Mouse (Mus musculus) heart, postnatal 0 days (tissue): ENCODE measurements at regions not wholly inside any gene's neighbourhood (a gene's known extent, or its start where the extent isn't known, plus 50 kb on each side); places are given as distances from the start of the nearest gene placed in this dataset.

Source experiments
- ATAC-seq: fragments of 200-750 bp; cut with Nextera tagmentation; 2 replicates; pipeline ENCODE4 v1.8.0; 2017; ENCODE audit warnings: low read depth, moderate number of reproducible peaks, moderate library complexity; ENCODE audit not compliant: insufficient read depth
- DNase-seq: peaks from one replicate; pipeline ENCODE4 v3.0.0-alpha.2; 2016; ENCODE audit warnings: low spot score
- H3K27ac ChIP-seq: fragments of 300-500 bp; sonication (generic); 2 replicates; pipeline ENCODE4 v1.5.1; 2014; ENCODE audit warnings: low read depth, mild to moderate bottlenecking
- H3K27me3 ChIP-seq: fragments of 300-500 bp; sonication (generic); 2 replicates; pipeline ENCODE4 v1.6.1; 2014; ENCODE audit warnings: low read length, mixed read lengths; ENCODE audit not compliant: control insufficient read depth, insufficient read depth
- H3K36me3 ChIP-seq: fragments of 300-500 bp; sonication (generic); replicated peaks from 2 replicates; pipeline ENCODE4 v1.6.1; 2014; ENCODE audit warnings: low read length, mixed read lengths; ENCODE audit not compliant: control insufficient read depth, insufficient read depth
- H3K4me1 ChIP-seq: fragments of 300-500 bp; sonication (generic); 2 replicates; pipeline ENCODE4 v1.6.1; 2014; ENCODE audit warnings: antibody characterized with exemption; ENCODE audit not compliant: control insufficient read depth, insufficient read depth
- H3K4me2 ChIP-seq: fragments of 300-500 bp; sonication (generic); 2 replicates; pipeline ENCODE4 v1.6.1; 2014; ENCODE audit warnings: low read depth, mild to moderate bottlenecking, low read length, moderate library complexity
- H3K4me3 ChIP-seq: fragments of 300-500 bp; sonication (generic); 2 replicates; pipeline ENCODE4 v1.5.1; 2014; ENCODE audit warnings: low read depth, low read length
- H3K9ac ChIP-seq: fragments of 300-500 bp; sonication (generic); replicated peaks from 2 replicates; pipeline ENCODE4 v1.6.1; 2014; ENCODE audit warnings: low read depth, low read length, mixed read lengths
- H3K9me3 ChIP-seq: fragments of 300-500 bp; sonication (generic); replicated peaks from 2 replicates; pipeline ENCODE4 v1.6.1; 2016; ENCODE audit warnings: low read length; ENCODE audit not compliant: control insufficient read depth
- CTCF ChIP-seq: IDR thresholded peaks from 2 replicates; pipeline ENCODE4 v1.5.1; 2016; ENCODE audit warnings: antibody characterized with exemption, control low read depth, low read depth
- EP300 ChIP-seq: IDR thresholded peaks from 2 replicates; pipeline ENCODE4 v1.6.1; 2016; ENCODE audit warnings: antibody characterized with exemption, low read depth
- WGBS: fragments of 180-500 bp; shearing (Covaris S2); extraction: QIAGEN DNeasy Blood & Tissue Kit; methylation state at CpG from one replicate; pipeline ENCODE4 v1.1.7; 2014; 5-methylcytosine and 5-hydroxymethylcytosine counted together

- ATAC-seq (no peak), DNase-seq (no peak)
- Histone ChIP-seq H3K4me1 (no peaks in the 10 kb centered on the region), H3K9me3 (no peaks in the 10 kb centered on the region), H3K4me3 (no peak overlapping the region), H3K36me3 (no peaks in the 10 kb centered on the region), H3K27ac (no peak overlapping the region), H3K27me3 (no peaks in the 10 kb centered on the region), H3K9ac (no peak overlapping the region), H3K4me2 (no peak overlapping the region)
- WGBS, result 42% methylated on average over 13 of the region's 13 CpGs
- TF ChIP-seq CTCF, result no peak
- no peak for TF ChIP-seq EP300
Observed at GRCm38 (mm10) chr6:141097338-141098122, 151.5 kb upstream of the Pde3a start.

- no peaks in the 10 kb centered on the region for H3K36me3 ChIP-seq
- no peak overlapping the region for H3K27ac ChIP-seq
- TF ChIP-seq CTCF, result no peak
- no peak for TF ChIP-seq EP300
- H3K4me3 ChIP-seq, result no peak overlapping the region
- DNase-seq, result no peak
- H3K9ac ChIP-seq, result no peak overlapping the region
- H3K4me1 ChIP-seq, result no peaks in the 10 kb centered on the region
- H3K4me2 ChIP-seq, result no peak overlapping the region
- no peaks in the 10 kb centered on the region for H3K27me3 ChIP-seq
- 47% methylated on average over 5 of the region's 5 CpGs for WGBS
- ATAC-seq, result no peak
- H3K9me3 ChIP-seq, result no peaks in the 10 kb centered on the region
Observed at GRCm38 (mm10) chr6:141118287-141118686, 130.8 kb upstream of the Pde3a start.

GRCm38 (mm10) chr6:141126614-141127396 is 122.3 kb upstream of the Pde3a start:
- no peak overlapping the region for H3K9ac ChIP-seq
- 61% methylated on average over 10 of the region's 10 CpGs for WGBS
- no peaks in the 10 kb centered on the region for H3K27me3 ChIP-seq
- H3K9me3 ChIP-seq, result no peaks in the 10 kb centered on the region
- no peaks in the 10 kb centered on the region for H3K36me3 ChIP-seq
- H3K4me3 ChIP-seq, result no peak overlapping the region
- DNase-seq (no peak), ATAC-seq (no peak)
- no peaks in the 10 kb centered on the region for H3K4me1 ChIP-seq
- no peak overlapping the region for H3K27ac ChIP-seq
- H3K4me2 ChIP-seq, result no peak overlapping the region
- TF ChIP-seq EP300 (no peak), CTCF (no peak)

- Histone ChIP-seq H3K27me3 (no peaks in the 10 kb centered on the region), H3K4me2 (no peak overlapping the region), H3K9me3 (no peaks in the 10 kb centered on the region), H3K27ac (no peak overlapping the region), H3K9ac (no peak overlapping the region), H3K36me3 (no peaks in the 10 kb centered on the region), H3K4me3 (no peak overlapping the region), H3K4me1 (no peaks in the 10 kb centered on the region)
- DNase-seq (no peak), ATAC-seq (no peak)
- WGBS, result 60% methylated on average over 1 of the region's 1 CpGs
- no peak for TF ChIP-seq CTCF
- no peak for TF ChIP-seq EP300
Observed at GRCm38 (mm10) chr6:141129596-141129995, 119.5 kb upstream of the Pde3a start.

GRCm38 (mm10) chr6:141134176-141134575 is 114.9 kb upstream of the Pde3a start:
- no peaks in the 10 kb centered on the region for H3K36me3 ChIP-seq
- no peak overlapping the region for H3K27ac ChIP-seq
- H3K4me3 ChIP-seq, result no peak overlapping the region
- DNase-seq (no peak), ATAC-seq (no peak)
- TF ChIP-seq CTCF (no peak), EP300 (no peak)
- H3K27me3 ChIP-seq, result no peaks in the 10 kb centered on the region
- H3K4me1 ChIP-seq, result no peaks in the 10 kb centered on the region
- H3K9me3 ChIP-seq, result no peaks in the 10 kb centered on the region
- H3K4me2 ChIP-seq, result no peak overlapping the region
- no peak overlapping the region for H3K9ac ChIP-seq
- 30% methylated on average over 6 of the region's 6 CpGs for WGBS
